Mouse (Mus musculus): ENCODE results near the gene Stard9. TPM values are rescaled to one million over a fixed set of nuclear protein-coding genes. Genes with fewer than 3 reads are reported as not detected.
A peak's percentile ranks its signal among the peaks of the same experiment; 100 is the strongest.

Stard9 gene
- polyA plus RNA-seq, 1 experiment from 2014 or later, result 3.5 TPM

- Histone ChIP-seq H3K27me3 (replicated peaks; ENCODE audit: control insufficient read depth, insufficient read depth, low read length) (no peaks in the 10 kb centered on the region), H3K4me3 (ENCODE audit: low read length) (no peak overlapping the region), H3K4me2 (ENCODE audit: low read length) (no peak overlapping the region), H3K9ac (ENCODE audit: low read depth, low read length) (no peak overlapping the region), H3K4me1 (ENCODE audit: control insufficient read depth, insufficient read depth, low read depth, low read length) (no peaks in the 10 kb centered on the region), H3K9me3 (ENCODE audit: control insufficient read depth, low read length) (no peaks in the 10 kb centered on the region), H3K36me3 (ENCODE audit: control insufficient read depth, insufficient read depth, low read length) (peaks cover 22% of the 10 kb centered on the region), H3K27ac (ENCODE audit: low read depth, low read length) (no peak overlapping the region)
- 89% methylated on average over 1 of the region's 1 CpGs for WGBS
- no peak for ATAC-seq
Observed at GRCm38 (mm10) chr2:120619538-120619937, 9.4 kb upstream of the Stard9 start.

- Histone ChIP-seq H3K9ac (ENCODE audit: low read depth, low read length) (no peak overlapping the region), H3K4me2 (ENCODE audit: low read length) (no peak overlapping the region), H3K27ac (ENCODE audit: low read depth, low read length) (no peak overlapping the region), H3K36me3 (ENCODE audit: control insufficient read depth, insufficient read depth, low read length) (peaks cover 13% of the 10 kb centered on the region), H3K9me3 (ENCODE audit: control insufficient read depth, low read length) (no peaks in the 10 kb centered on the region), H3K4me1 (ENCODE audit: control insufficient read depth, insufficient read depth, low read depth, low read length) (no peaks in the 10 kb centered on the region), H3K27me3 (replicated peaks; ENCODE audit: control insufficient read depth, insufficient read depth, low read length) (no peaks in the 10 kb centered on the region), H3K4me3 (ENCODE audit: low read length) (no peak overlapping the region)
- ATAC-seq, result no peak
Observed at GRCm38 (mm10) chr2:120622920-120623319, 6.0 kb upstream of the Stard9 start.

- Histone ChIP-seq H3K27me3 (replicated peaks; ENCODE audit: control insufficient read depth, insufficient read depth, low read length) (no peaks in the 10 kb centered on the region), H3K36me3 (ENCODE audit: control insufficient read depth, insufficient read depth, low read length) (no peaks in the 10 kb centered on the region)
- ATAC-seq, result peak; percentile 55
Observed at GRCm38 (mm10) chr2:120628076-120628865, 650 bp upstream of the Stard9 start.

GRCm38 (mm10) chr2:120630246-120630645, 1.3 kb downstream of the Stard9 start:
- Histone ChIP-seq H3K27me3 (replicated peaks; ENCODE audit: control insufficient read depth, insufficient read depth, low read length) (no peaks in the 10 kb centered on the region), H3K9ac (ENCODE audit: low read depth, low read length) (no peak overlapping the region), H3K9me3 (ENCODE audit: control insufficient read depth, low read length) (no peaks in the 10 kb centered on the region), H3K4me2 (ENCODE audit: low read length) (no peak overlapping the region; the same call in 1 of the 2 replicates), H3K4me1 (ENCODE audit: control insufficient read depth, insufficient read depth, low read depth, low read length) (peaks cover 3% of the 10 kb centered on the region; the same call in 1 of the 2 replicates), H3K27ac (ENCODE audit: low read depth, low read length) (no peak overlapping the region), H3K4me3 (ENCODE audit: low read length) (no peak overlapping the region), H3K36me3 (ENCODE audit: control insufficient read depth, insufficient read depth, low read length) (no peaks in the 10 kb centered on the region)
- no peak for ATAC-seq
- 77% methylated on average over 2 of the region's 2 CpGs for WGBS

More at GRCm38 (mm10) chr2:120628076-120628865, 650 bp upstream of the Stard9 start:
- Histone ChIP-seq H3K4me3 (ENCODE audit: low read length) (peak overlapping the region; percentile 70), H3K4me2 (ENCODE audit: low read length) (peak overlapping the region; percentile 56), H3K4me1 (ENCODE audit: control insufficient read depth, insufficient read depth, low read depth, low read length) (peaks cover 3% of the 10 kb centered on the region; the same call in 1 of the 2 replicates), H3K9me3 (ENCODE audit: control insufficient read depth, low read length) (no peaks in the 10 kb centered on the region), H3K27ac (ENCODE audit: low read depth, low read length) (no peak overlapping the region), H3K9ac (ENCODE audit: low read depth, low read length) (peak overlapping the region; percentile 50)
- WGBS, result 31% methylated on average over 10 of the region's 10 CpGs

- Histone ChIP-seq H3K27me3 (replicated peaks; ENCODE audit: control insufficient read depth, insufficient read depth, low read length) (no peaks in the 10 kb centered on the region), H3K4me1 (ENCODE audit: control insufficient read depth, insufficient read depth, low read depth, low read length) (peaks cover 3% of the 10 kb centered on the region; the same call in 1 of the 2 replicates)
Observed at GRCm38 (mm10) chr2:120630655-120631054, 1.7 kb downstream of the Stard9 start.

GRCm38 (mm10) chr2:120631521-120631920, 2.6 kb downstream of the Stard9 start:
- no peak overlapping the region for H3K9ac ChIP-seq (ENCODE audit: low read depth, low read length)
- no peaks in the 10 kb centered on the region for H3K9me3 ChIP-seq (ENCODE audit: control insufficient read depth, low read length)
- no peak for ATAC-seq
- H3K4me3 ChIP-seq (ENCODE audit: low read length), result no peak overlapping the region
- no peak overlapping the region for H3K4me2 ChIP-seq (ENCODE audit: low read length)
- H3K27ac ChIP-seq (ENCODE audit: low read depth, low read length), result no peak overlapping the region
- no peaks in the 10 kb centered on the region for H3K27me3 ChIP-seq (replicated peaks; ENCODE audit: control insufficient read depth, insufficient read depth, low read length)
- peaks cover 3% of the 10 kb centered on the region; the same call in 1 of the 2 replicates for H3K4me1 ChIP-seq (ENCODE audit: control insufficient read depth, insufficient read depth, low read depth, low read length)
- 96% methylated on average over 2 of the region's 2 CpGs for WGBS
- H3K36me3 ChIP-seq (ENCODE audit: control insufficient read depth, insufficient read depth, low read length), result no peaks in the 10 kb centered on the region

More at GRCm38 (mm10) chr2:120630655-120631054, 1.7 kb downstream of the Stard9 start:
- no peak overlapping the region; the same call in 1 of the 2 replicates for H3K4me2 ChIP-seq (ENCODE audit: low read length)
- no peaks in the 10 kb centered on the region for H3K36me3 ChIP-seq (ENCODE audit: control insufficient read depth, insufficient read depth, low read length)
- no peak for ATAC-seq
- H3K9ac ChIP-seq (ENCODE audit: low read depth, low read length), result no peak overlapping the region
- H3K4me3 ChIP-seq (ENCODE audit: low read length), result no peak overlapping the region
- WGBS, result 82% methylated on average over 2 of the region's 2 CpGs
- H3K27ac ChIP-seq (ENCODE audit: low read depth, low read length), result no peak overlapping the region
- H3K9me3 ChIP-seq (ENCODE audit: control insufficient read depth, low read length), result no peaks in the 10 kb centered on the region

GRCm38 (mm10) chr2:120631957-120632356, 3.0 kb downstream of the Stard9 start:
- H3K9me3 ChIP-seq (ENCODE audit: control insufficient read depth, low read length), result no peaks in the 10 kb centered on the region
- no peak for ATAC-seq
- no peak overlapping the region for H3K27ac ChIP-seq (ENCODE audit: low read depth, low read length)
- no peak overlapping the region for H3K4me2 ChIP-seq (ENCODE audit: low read length)
- H3K27me3 ChIP-seq (replicated peaks; ENCODE audit: control insufficient read depth, insufficient read depth, low read length), result no peaks in the 10 kb centered on the region
- H3K36me3 ChIP-seq (ENCODE audit: control insufficient read depth, insufficient read depth, low read length), result no peaks in the 10 kb centered on the region
- peaks cover 3% of the 10 kb centered on the region; the same call in 1 of the 2 replicates for H3K4me1 ChIP-seq (ENCODE audit: control insufficient read depth, insufficient read depth, low read depth, low read length)
- H3K4me3 ChIP-seq (ENCODE audit: low read length), result no peak overlapping the region
- no peak overlapping the region for H3K9ac ChIP-seq (ENCODE audit: low read depth, low read length)
- whole genome bisulfite sequencing, result 78% methylated on average over 4 of the region's 4 CpGs

- 89% methylated on average over 8 of the region's 8 CpGs for WGBS
- Histone ChIP-seq H3K4me2 (ENCODE audit: low read length) (no peak overlapping the region), H3K4me1 (ENCODE audit: control insufficient read depth, insufficient read depth, low read depth, low read length) (no peaks in the 10 kb centered on the region), H3K9ac (ENCODE audit: low read depth, low read length) (no peak overlapping the region), H3K27me3 (replicated peaks; ENCODE audit: control insufficient read depth, insufficient read depth, low read length) (no peaks in the 10 kb centered on the region), H3K9me3 (ENCODE audit: control insufficient read depth, low read length) (no peaks in the 10 kb centered on the region), H3K36me3 (ENCODE audit: control insufficient read depth, insufficient read depth, low read length) (no peaks in the 10 kb centered on the region), H3K27ac (ENCODE audit: low read depth, low read length) (no peak overlapping the region), H3K4me3 (ENCODE audit: low read length) (no peak overlapping the region)
- ATAC-seq, result no peak
Observed at GRCm38 (mm10) chr2:120640835-120641234, 11.9 kb downstream of the Stard9 start.

GRCm38 (mm10) chr2:120643836-120644235, 14.9 kb downstream of the Stard9 start:
- Histone ChIP-seq H3K9ac (ENCODE audit: low read depth, low read length) (no peak overlapping the region), H3K27ac (ENCODE audit: low read depth, low read length) (no peak overlapping the region; the same call in none of the 2 replicates), H3K36me3 (ENCODE audit: control insufficient read depth, insufficient read depth, low read length) (no peaks in the 10 kb centered on the region), H3K4me1 (ENCODE audit: control insufficient read depth, insufficient read depth, low read depth, low read length) (no peaks in the 10 kb centered on the region), H3K9me3 (ENCODE audit: control insufficient read depth, low read length) (no peaks in the 10 kb centered on the region), H3K4me2 (ENCODE audit: low read length) (no peak overlapping the region), H3K27me3 (replicated peaks; ENCODE audit: control insufficient read depth, insufficient read depth, low read length) (no peaks in the 10 kb centered on the region), H3K4me3 (ENCODE audit: low read length) (no peak overlapping the region)
- ATAC-seq, result peak; percentile 65; the same call in 1 of the 2 replicates
- WGBS, result 41% methylated on average over 7 of the region's 7 CpGs
